Mouse (Mus musculus) heart, adult 2 months (tissue): ENCODE results near the gene Ubiad1.

ENCODE experiments used
- CTCF ChIP-seq: fragments of 200-600 bp; IDR thresholded peaks from 2 replicates; pipeline ENCODE4 v1.8.1; 2022; ENCODE audit warnings: antibody characterized with exemption, mild to moderate bottlenecking, moderate library complexity
- EP300 ChIP-seq: fragments of 200-500 bp; IDR thresholded peaks from 2 replicates; pipeline ENCODE4 v1.6.1; 2011; ENCODE audit warnings: low read depth, low read length, control low read depth; ENCODE audit not compliant: insufficient read depth
- POLR2A ChIP-seq: fragments of 200-500 bp; IDR thresholded peaks from 2 replicates; pipeline ENCODE4 v1.6.1; 2011; ENCODE audit warnings: mild to moderate bottlenecking, low read depth, low read length, control low read depth; ENCODE audit not compliant: insufficient read depth

- TF ChIP-seq CTCF (no peak), POLR2A (no peak), EP300 (no peak)
These were observed 11.0 kb upstream of the Ubiad1 start for GRCm38 (mm10) chr4:148455477-148456025.
